10 mouse cellular contexts compared by ENCODE assay signal in the genomic region with DNA sequence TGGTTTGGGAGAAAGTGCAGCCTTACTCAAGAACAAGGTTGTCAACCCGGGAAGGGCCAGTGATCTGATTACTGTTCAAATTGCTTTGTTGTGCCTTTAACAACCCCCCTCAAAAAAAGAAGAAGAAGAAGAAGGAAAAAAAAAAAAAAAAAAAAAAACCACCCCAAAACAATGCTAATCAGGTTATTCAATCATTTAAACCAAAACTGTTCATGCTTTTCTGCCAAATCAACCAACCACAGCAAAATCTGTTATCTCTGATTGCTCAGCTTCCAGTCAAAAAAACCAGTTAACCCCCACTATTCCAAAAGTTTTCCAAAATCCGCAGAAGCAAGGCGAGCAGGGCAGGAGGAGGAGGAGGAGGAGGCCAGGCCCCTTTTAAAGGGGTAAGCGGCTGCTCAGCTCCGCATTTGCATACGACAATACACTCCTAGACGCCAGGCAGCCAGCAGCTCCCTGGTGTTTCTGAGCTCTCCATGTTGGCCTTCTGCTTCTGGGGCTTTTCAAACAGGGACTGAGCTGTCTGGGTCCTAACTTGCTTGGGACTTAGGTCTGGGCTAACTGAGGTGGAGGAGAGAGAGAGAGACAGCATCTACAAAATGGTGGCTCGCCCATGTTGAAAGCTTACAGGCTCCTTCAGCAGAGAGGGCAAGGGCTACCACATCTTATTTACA. TPM values are rescaled to one million over a fixed set of nuclear protein-coding genes. Genes with fewer than 3 reads are reported as not detected.
DNase-seq lines count a peak whose midpoint lies in the region; ATAC-seq and TF ChIP-seq lines count a peak whose summit lies in the region.
"Had no signal": no experiment of that assay in that cellular context is flagged by ENCODE, and none has a peak within 500 bp of the region (broad histone marks: within the 10 kb centered on the region; RNA-seq: fewer than 3 reads in every experiment).

No protein-coding gene starts in this region.

- H3K4me3 ChIP-seq in lung, embryonic 14.5 days (ENCODE audit: low read depth, low read length): no peak overlapping the region
- H3K4me3 ChIP-seq in embryonic facial prominence, embryonic 14.5 days (ENCODE audit: low read depth, low read length): 0 out of 2 replicates have a peak overlapping the region, but pooled peaks have one; percentile 6
- no peak overlapping the region for H3K4me3 ChIP-seq in hindbrain, postnatal 0 days (ENCODE audit: low read length)
- no peak overlapping the region for H3K4me3 ChIP-seq in stomach, embryonic 16.5 days (replicated peaks; ENCODE audit: low read length)
- H3K4me3 ChIP-seq in liver, postnatal 0 days (ENCODE audit: low read depth, low read length): no peak overlapping the region
- H3K4me3 ChIP-seq: liver, embryonic 15.5 days had no signal

- H3K4me1 ChIP-seq in lung, embryonic 14.5 days (ENCODE audit: insufficient read depth): no peaks in the 10 kb centered on the region
- peaks cover 9% of the 10 kb centered on the region; the same call in 1 of the 2 replicates for H3K4me1 ChIP-seq in embryonic facial prominence, embryonic 14.5 days (ENCODE audit: control insufficient read depth, insufficient read depth, low read length)
- H3K4me1 ChIP-seq in hindbrain, postnatal 0 days (ENCODE audit: insufficient read depth, low read length): no peaks in the 10 kb centered on the region; the same call in 1 of the 2 replicates
- peaks cover 10% of the 10 kb centered on the region; the same call in 1 of the 2 replicates for H3K4me1 ChIP-seq in stomach, embryonic 16.5 days (ENCODE audit: control insufficient read depth, insufficient read depth, low read length)
- H3K4me1 ChIP-seq in liver, postnatal 0 days (ENCODE audit: insufficient read depth): no peaks in the 10 kb centered on the region
- H3K4me1 ChIP-seq: liver, embryonic 15.5 days had no signal

- no peaks in the 10 kb centered on the region for H3K27me3 ChIP-seq in lung, embryonic 14.5 days (ENCODE audit: insufficient read depth, low read length)
- no peaks in the 10 kb centered on the region for H3K27me3 ChIP-seq in embryonic facial prominence, embryonic 14.5 days (replicated peaks; ENCODE audit: control insufficient read depth, insufficient read depth, low read length)
- no peaks in the 10 kb centered on the region for H3K27me3 ChIP-seq in hindbrain, postnatal 0 days (ENCODE audit: insufficient read depth, low read length)
- no peaks in the 10 kb centered on the region for H3K27me3 ChIP-seq in stomach, embryonic 16.5 days (ENCODE audit: control insufficient read depth, insufficient read depth, low read length)
- no peaks in the 10 kb centered on the region for H3K27me3 ChIP-seq in liver, postnatal 0 days (ENCODE audit: insufficient read depth, low read length)
- H3K27me3 ChIP-seq: liver, embryonic 15.5 days had no signal

- peak overlapping the region; percentile 27; the same call in 1 of the 2 replicates for H3K4me2 ChIP-seq in lung, embryonic 14.5 days
- H3K4me2 ChIP-seq in embryonic facial prominence, embryonic 14.5 days (ENCODE audit: low read depth, low read length): peak overlapping the region; percentile 38
- H3K4me2 ChIP-seq in hindbrain, postnatal 0 days (ENCODE audit: low read depth, low read length): peak overlapping the region; percentile 36; the same call in 1 of the 2 replicates
- H3K4me2 ChIP-seq in stomach, embryonic 16.5 days (ENCODE audit: low read depth, low read length): peak overlapping the region; percentile 39
- H3K4me2 ChIP-seq in liver, postnatal 0 days (ENCODE audit: low read depth, low read length): no peak overlapping the region
- H3K4me2 ChIP-seq: liver, embryonic 15.5 days had no signal

- no peak for TF ChIP-seq CTCF in lung, embryonic 14.5 days (IDR thresholded peaks at IDR 0.05; ENCODE audit: low read depth)
- TF ChIP-seq CTCF in hindbrain, postnatal 0 days (IDR thresholded peaks at IDR 0.05; ENCODE audit: low read depth): no peak
- TF ChIP-seq CTCF in liver, postnatal 0 days (IDR thresholded peaks at IDR 0.05; ENCODE audit: low read depth): no peak

- 23% methylated on average over 8 of the region's 8 CpGs for WGBS in lung, embryonic 14.5 days
- 28% methylated on average over 8 of the region's 8 CpGs for WGBS in embryonic facial prominence, embryonic 14.5 days
- 26% methylated on average over 8 of the region's 8 CpGs for WGBS in hindbrain, postnatal 0 days
- 31% methylated on average over 8 of the region's 8 CpGs for WGBS in stomach, embryonic 16.5 days
- WGBS in liver, postnatal 0 days (ENCODE audit: insufficient replicate concordance): 54% methylated on average over 8 of the region's 8 CpGs

- ATAC-seq in lung, embryonic 14.5 days (ENCODE audit: insufficient read depth): peak; percentile 58; the same call in 1 of the 2 replicates
- peak; percentile 30; the same call in 1 of the 2 replicates for ATAC-seq in embryonic facial prominence, embryonic 14.5 days (ENCODE audit: low read depth)
- ATAC-seq in hindbrain, postnatal 0 days: peak; percentile 69
- ATAC-seq in stomach, embryonic 16.5 days (ENCODE audit: insufficient read depth, low FRiP score): no peak
- no peak for ATAC-seq in liver, postnatal 0 days
- no peak for ATAC-seq in erythroid progenitor cell, adult 5-6 weeks (replicated peaks; ENCODE audit: low FRiP score, poor library complexity, severe bottlenecking)

- H3K9ac ChIP-seq in lung, embryonic 14.5 days: no peak overlapping the region
- no peak overlapping the region; the same call in 1 of the 2 replicates for H3K9ac ChIP-seq in embryonic facial prominence, embryonic 14.5 days (ENCODE audit: low read depth, low read length)
- H3K9ac ChIP-seq in hindbrain, postnatal 0 days (replicated peaks; ENCODE audit: low read length): no peak overlapping the region
- H3K9ac ChIP-seq in stomach, embryonic 16.5 days (ENCODE audit: low read length): peak overlapping the region; percentile 48; the same call in 1 of the 2 replicates
- H3K9ac ChIP-seq in liver, postnatal 0 days (replicated peaks): no peak overlapping the region
- H3K9ac ChIP-seq: liver, embryonic 15.5 days had no signal

- no peaks in the 10 kb centered on the region for H3K9me3 ChIP-seq in lung, embryonic 14.5 days (ENCODE audit: low read depth, low read length)
- no peaks in the 10 kb centered on the region for H3K9me3 ChIP-seq in embryonic facial prominence, embryonic 14.5 days (ENCODE audit: control insufficient read depth, low read length)
- no peaks in the 10 kb centered on the region for H3K9me3 ChIP-seq in hindbrain, postnatal 0 days (ENCODE audit: low read length)
- no peaks in the 10 kb centered on the region for H3K9me3 ChIP-seq in stomach, embryonic 16.5 days (replicated peaks; ENCODE audit: control insufficient read depth, low read length)
- no peaks in the 10 kb centered on the region for H3K9me3 ChIP-seq in liver, postnatal 0 days (ENCODE audit: low read length)
- H3K9me3 ChIP-seq: liver, embryonic 15.5 days had no signal

- no peak overlapping the region for H3K27ac ChIP-seq in lung, embryonic 14.5 days (ENCODE audit: low read depth)
- H3K27ac ChIP-seq in embryonic facial prominence, embryonic 14.5 days (replicated peaks; ENCODE audit: low read depth, low read length): no peak overlapping the region; the same call in 1 of the 2 replicates
- peak overlapping the region; percentile 56 for H3K27ac ChIP-seq in hindbrain, postnatal 0 days
- H3K27ac ChIP-seq in stomach, embryonic 16.5 days (ENCODE audit: low read length): no peak overlapping the region
- no peak overlapping the region for H3K27ac ChIP-seq in liver, postnatal 0 days (ENCODE audit: low read depth)
- H3K27ac ChIP-seq: liver, embryonic 15.5 days had no signal

- DNase-seq in lung, embryonic 14.5 days: peak; percentile 34
- no peak for DNase-seq in lung, adult 18-20 months
- peak; percentile 31 for DNase-seq in embryonic facial prominence, embryonic 14.5 days (ENCODE audit: low spot score)
- DNase-seq in hindbrain, postnatal 0 days (ENCODE audit: low spot score): peak; percentile 26
- no peak for DNase-seq in liver, postnatal 0 days
- DNase-seq: gastrocnemius, postnatal 36 days; thymus, postnatal 14 days had no signal

- no peaks in the 10 kb centered on the region for H3K36me3 ChIP-seq in lung, embryonic 14.5 days (ENCODE audit: insufficient read depth)
- no peaks in the 10 kb centered on the region for H3K36me3 ChIP-seq in embryonic facial prominence, embryonic 14.5 days (ENCODE audit: control insufficient read depth, insufficient read depth, low read length)
- H3K36me3 ChIP-seq in hindbrain, postnatal 0 days (ENCODE audit: insufficient read depth, low read length): no peaks in the 10 kb centered on the region
- H3K36me3 ChIP-seq in stomach, embryonic 16.5 days (ENCODE audit: control insufficient read depth, insufficient read depth, low read length): no peaks in the 10 kb centered on the region
- H3K36me3 ChIP-seq in liver, postnatal 0 days (replicated peaks; ENCODE audit: insufficient read depth, low read length): no peaks in the 10 kb centered on the region
- H3K36me3 ChIP-seq: liver, embryonic 15.5 days had no signal

- no peak for TF ChIP-seq EP300 in liver, postnatal 0 days (IDR thresholded peaks at IDR 0.05; ENCODE audit: low read depth)

RNA-seq across cellular contexts. Expression of gene Satb1, which starts 42.6 kb away (rescaled TPM):
- polyA plus RNA-seq in lung, embryonic 14.5 days (2014; fragmentation: Nextera tagmentation; extraction: Ambion mirVana): 10.6 and 11.8 TPM in 2 replicates
- polyA plus RNA-seq in embryonic facial prominence, embryonic 14.5 days (2014; fragmentation: Nextera tagmentation; extraction: Ambion mirVana): 18.8 and 20.0 TPM in 2 replicates
- total RNA-seq in hindbrain, postnatal 0 days (2014; rRNA removed): 37.1 and 44.5 TPM in 2 replicates
- polyA plus RNA-seq in hindbrain, postnatal 0 days (2015; fragmentation: Nextera tagmentation; extraction: Ambion mirVana): 21.5 and 26.2 TPM in 2 replicates
- polyA plus RNA-seq in stomach, embryonic 16.5 days (2015; fragmentation: Nextera tagmentation; extraction: Ambion mirVana): 3.7 and 5.0 TPM in 2 replicates
- 1.1 and 1.5 TPM in 2 replicates for polyA plus RNA-seq in liver, postnatal 0 days (2015; fragmentation: Nextera tagmentation; extraction: Ambion mirVana)
- 15.9 and 24.3 TPM in 2 replicates for total RNA-seq in erythroid progenitor cell, adult 5-6 weeks (2015; ENCODE audit: low replicate concordance)
- 4.2 and 5.6 TPM in 2 replicates for total RNA-seq in erythroid progenitor cell, adult 5-6 weeks (2017; ENCODE audit: low replicate concordance)

Comparison
In these comparisons a context has a peak if more than half of its experiments do, and no peak if none do; other contexts are left out.
1. DNase-seq: peak in lung, embryonic 14.5 days (single experiment), embryonic facial prominence, embryonic 14.5 days (single experiment) and hindbrain, postnatal 0 days (single experiment); none in lung, adult 18-20 months (0 of 2) and liver, postnatal 0 days (single experiment).
2. ATAC-seq: peak in lung, embryonic 14.5 days (single experiment), embryonic facial prominence, embryonic 14.5 days (single experiment) and hindbrain, postnatal 0 days (single experiment); none in stomach, embryonic 16.5 days (single experiment), liver, postnatal 0 days (single experiment) and erythroid progenitor cell, adult 5-6 weeks (single experiment).